Mouse (Mus musculus) skeletal muscle tissue, adult 2 months (tissue): ENCODE data around the gene Slc24a1.

Experiments
- DNase-seq: peaks from one replicate; pipeline ENCODE4 v3.0.0-alpha.2; 2012; ENCODE audit warnings: low read depth, low spot score

The Slc24a1 gene

DNA sequence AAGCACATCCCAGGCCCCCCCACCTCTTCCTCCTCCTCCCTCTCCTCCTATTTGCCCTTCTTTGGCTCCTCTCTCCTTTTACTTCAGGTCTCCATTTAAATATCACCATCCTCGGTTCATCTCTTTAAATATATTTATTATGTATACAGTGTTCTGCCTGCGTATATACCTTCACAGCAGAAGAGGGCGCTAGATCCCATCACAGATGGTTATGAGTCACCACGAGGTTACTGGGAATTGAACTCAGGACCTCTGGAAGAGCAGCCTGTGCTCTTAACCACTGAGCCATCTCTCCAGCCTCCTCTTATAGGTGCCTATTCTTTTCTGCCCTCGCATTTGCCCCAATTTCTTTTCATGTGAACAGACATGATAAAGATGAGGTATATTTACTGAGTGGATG lies 13.9 kb downstream of the Slc24a1 start:
- DNase-seq, result no peak

DNA sequence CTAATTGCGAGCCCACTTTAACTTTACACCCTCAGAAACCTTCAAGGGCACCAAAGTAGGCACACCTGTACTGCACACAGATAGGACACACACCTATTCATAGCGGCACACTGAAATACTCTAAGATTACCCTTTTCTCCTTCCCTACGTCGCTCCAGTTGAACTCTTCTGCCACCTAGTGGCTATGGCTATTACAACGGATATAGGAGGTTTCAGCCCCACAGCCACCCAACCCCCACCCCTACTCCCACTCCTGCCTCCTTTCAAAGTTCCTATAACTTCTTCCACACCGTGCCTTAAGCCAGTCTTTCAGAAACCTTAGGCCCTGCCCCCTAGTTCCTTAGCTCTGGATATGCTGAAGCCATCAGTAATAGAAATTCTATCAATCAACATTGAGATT lies 14.9 kb downstream of the Slc24a1 start:
- peak; percentile 33 for DNase-seq

DNA sequence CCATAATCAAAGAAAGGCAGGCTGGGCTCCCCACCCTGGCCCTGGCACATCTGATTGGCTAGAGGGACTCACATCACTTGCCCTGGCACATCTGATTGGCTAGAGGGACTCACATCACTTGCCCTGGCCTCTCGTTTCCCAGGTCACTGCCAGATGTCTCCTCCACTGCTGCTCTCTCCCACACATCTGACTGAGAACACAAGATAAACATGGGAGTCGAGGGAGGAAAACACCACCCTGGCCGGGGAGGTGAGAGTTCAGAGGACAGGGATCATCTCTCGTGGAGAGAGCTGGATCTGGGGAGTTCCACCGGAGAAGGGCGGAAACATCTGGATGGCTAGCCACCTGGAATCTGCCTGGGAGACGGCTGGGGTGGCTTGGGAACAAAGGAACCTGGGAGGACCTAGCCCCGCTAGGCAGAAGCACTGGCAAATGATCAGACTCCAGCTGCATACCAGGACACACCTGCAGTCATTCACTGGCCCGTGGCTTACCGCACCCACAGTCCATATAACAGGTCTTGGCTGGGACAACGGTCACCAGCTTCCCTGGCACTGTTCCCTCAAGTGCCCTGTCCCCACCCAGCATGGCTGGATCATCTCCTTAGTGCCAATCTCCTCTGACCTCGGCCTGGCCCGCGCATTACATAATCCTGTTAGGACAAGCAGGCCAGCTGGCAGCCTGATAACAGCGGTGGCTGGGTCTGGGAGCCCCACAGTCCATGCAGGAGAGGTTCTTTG lies 17.2 kb downstream of the Slc24a1 start:
- peak; percentile 45 for DNase-seq

DNA sequence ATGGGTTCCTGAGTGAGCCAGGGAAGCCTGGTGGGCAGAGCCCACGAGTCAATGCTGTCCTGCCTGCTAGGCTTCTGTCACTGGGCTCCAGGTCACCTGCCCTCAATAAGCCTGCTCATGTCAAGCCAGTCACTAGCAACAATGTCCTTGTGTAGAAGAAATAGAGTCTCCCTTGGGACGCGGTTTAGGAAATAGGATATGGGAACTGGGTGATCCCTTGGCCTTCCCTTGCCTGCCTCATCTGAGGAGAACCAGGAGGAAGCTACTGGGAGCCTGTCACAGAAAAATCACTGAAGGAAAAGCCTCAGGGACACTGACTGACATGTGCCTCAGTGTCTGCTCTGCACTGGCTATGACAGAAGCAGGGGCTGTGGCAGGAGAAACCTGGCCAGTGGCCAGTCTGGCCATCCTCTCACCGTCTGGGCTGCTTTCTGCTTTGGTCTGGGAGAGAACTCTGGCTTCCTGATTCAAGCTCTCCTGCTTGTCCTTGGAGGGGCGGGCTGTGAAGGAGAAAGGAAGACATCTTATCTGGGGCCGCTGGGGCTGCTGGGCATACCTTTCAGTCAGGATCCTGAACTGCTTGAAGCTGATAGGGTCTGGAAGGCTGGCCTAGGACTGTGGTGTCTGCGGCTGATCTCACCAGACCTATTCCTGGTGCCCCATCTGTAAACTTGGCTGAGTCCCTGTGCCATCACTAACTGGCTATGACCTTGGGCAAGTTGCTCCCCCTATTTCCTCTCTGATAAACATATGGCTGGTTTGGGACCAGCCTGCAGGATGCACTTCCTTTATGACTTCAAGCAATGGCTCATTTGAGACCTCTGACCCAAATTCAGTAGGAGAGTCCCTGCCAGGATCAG lies 19.4 kb downstream of the Slc24a1 start:
- DNase-seq, result peak; percentile 12

DNA sequence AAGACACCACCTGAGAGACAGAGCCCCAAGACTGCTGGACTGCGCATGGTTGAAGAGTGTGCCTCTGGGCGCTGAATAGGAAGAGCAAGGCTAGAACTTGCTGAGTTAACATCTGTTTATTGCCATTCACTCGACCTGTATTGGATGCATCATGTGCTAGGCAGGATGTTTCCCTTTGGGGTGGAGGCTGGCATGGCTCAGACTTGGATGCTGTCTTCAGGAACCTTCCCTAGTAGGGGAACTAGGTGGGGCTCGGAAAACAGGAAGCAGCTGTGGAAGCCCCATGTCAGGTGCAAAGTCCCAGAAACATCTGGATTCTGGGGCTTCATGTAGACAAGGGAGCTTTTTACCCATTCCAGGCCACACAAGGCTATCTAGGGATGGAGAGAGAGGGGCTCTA lies 21.2 kb downstream of the Slc24a1 start:
- no peak for DNase-seq

DNA sequence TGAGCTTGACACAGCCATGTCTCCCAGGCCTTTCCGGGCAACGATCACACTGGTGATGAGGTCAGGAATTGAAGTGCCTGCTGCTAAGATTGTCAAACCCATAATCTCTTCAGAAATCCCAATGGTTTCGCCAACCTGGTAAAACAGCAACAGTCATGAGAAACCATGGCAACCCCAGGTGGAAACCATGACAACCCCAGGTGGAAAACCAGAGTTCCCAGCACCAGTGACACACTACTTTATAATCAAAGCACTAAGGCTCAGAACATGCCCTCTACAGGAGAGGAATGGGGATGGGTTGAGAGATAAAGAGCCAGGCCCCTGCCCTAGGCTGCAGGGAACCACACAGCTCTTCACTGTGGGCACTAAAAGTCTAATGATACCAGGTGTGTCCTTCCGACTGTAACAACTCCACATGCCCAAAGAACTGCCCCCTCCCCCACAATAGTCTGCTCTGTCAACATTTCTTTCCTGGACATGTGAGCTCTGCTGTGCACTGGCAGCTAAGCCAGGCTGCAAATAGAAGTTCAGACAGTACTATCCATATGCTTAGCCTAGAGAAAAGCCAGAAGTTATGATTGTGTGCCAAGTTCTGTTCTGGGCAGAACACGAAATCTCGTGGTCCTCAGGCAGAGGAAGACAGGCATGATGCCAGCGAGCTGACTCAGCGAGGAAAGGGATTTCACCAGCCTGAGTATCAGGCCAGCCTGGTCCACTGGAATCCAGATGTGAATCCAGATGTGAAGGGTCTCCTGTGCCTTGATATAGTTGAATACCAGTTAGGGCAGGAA lies 25.0 kb downstream of the Slc24a1 start:
- DNase-seq, result no peak

DNA sequence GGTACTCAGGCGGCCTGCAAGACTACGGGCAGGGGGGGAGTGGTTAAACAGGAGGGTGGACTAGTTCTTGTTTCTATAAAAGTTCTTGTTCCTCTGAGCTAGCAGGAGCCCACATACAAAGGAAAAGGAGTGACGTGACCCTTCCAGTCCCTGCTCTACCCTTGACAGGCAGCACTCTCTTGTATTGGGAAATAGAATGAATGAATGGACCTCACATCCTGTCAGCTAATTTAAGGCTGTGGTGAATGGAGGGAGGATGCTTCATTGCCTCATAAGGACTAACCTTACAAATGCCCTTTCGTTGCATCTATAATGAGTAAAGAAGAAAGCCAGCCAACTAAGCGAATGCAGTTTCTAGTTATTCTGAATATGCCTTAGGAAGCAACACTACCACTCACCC lies 25.6 kb downstream of the Slc24a1 start:
- no peak for DNase-seq

DNA sequence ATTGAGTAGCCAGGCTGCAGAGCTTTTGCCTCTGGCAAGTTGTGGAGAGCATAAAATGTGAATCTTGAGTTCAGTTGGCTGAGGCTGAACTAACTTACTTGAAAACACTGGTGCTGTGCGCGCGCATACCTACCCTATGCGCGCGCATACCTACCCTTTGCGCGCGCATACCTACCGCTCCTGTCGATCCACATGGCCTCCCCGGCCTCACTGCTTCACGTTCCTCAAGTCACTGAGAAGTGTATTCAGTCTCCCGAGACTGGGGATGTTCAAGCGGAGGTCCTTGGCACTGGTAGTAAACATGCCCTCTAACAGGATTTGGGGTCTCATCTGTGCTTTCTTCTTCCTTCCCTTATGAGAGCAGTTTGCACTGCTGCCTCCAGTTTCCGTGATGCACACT lies 32.8 kb downstream of the Slc24a1 start:
- DNase-seq, result no peak

DNA sequence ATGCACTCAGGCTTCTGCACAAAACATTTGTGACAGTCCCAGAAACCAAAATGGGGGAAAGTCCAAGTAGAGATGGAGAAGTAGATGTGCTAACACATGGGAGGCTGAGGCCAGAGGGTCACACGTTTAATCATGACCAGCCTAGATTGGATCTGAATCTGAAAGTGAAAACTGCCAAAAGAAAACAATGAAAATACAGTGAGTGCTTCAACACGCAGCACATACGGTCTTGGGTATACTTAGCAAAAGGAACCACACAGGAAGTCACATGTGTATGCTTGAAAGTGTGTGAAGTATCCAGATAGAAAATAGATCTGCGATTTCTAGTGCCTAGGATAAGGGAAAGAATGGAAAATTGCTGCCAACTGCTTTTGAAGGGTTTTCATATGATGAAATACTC lies 36.8 kb downstream of the Slc24a1 start:
- DNase-seq, result no peak

DNA sequence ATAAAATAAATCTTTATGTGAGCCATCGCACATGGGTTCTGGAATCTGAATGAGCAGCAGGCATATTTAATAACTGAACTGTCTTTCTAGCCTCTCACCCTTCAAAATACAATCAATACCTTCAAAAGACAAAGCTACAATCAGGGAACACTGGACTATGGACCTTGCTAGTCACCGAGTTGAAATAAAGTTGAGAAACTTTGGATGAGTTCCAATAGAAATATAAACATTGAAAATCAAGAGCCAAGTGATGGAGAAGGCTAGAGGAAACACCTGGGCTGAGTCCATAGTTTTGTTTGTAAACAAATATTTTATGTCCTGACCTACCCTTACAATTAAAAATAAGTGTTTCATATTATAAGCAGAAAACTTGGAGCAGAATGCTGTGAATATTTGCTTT lies 37.4 kb downstream of the Slc24a1 start:
- no peak for DNase-seq

DNA sequence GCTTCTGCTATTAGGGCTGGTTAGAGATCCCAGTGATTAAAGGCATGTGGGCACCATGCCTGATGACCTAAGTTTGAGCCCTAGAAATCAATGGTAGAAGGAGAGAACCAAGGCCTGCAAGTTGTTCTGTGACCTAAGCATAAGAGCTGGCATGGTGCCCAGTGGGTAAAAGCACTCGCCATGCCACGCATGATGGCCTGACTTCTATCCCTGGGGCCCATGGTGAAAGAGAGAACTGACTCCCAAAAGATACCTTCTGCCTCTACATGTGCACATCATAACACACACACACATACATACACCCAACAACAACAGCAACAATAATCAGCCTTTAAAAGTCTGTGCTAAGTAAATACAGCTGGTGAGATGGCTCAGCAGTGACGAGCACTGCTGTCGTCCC lies 38.0 kb downstream of the Slc24a1 start:
- no peak for DNase-seq

DNA sequence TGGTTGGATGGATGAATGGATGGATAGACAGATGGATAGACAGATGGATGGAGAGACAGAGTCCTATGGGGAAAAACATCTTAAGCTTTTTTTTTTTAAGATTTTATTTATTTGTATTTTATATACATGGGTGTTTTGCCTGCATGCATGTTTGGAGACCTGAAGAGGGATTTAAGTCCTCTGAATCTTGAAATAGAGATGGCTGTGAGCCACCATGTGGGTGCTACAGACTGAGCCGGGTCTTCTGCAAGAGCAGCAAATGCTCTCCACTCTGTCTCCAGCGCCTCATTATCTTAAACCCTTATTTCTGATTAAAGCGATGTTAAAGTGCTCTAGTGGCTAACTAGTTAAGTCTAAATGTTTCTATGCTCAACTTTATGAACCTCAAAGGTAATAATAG lies 44.0 kb downstream of the Slc24a1 start:
- DNase-seq, result no peak

DNA sequence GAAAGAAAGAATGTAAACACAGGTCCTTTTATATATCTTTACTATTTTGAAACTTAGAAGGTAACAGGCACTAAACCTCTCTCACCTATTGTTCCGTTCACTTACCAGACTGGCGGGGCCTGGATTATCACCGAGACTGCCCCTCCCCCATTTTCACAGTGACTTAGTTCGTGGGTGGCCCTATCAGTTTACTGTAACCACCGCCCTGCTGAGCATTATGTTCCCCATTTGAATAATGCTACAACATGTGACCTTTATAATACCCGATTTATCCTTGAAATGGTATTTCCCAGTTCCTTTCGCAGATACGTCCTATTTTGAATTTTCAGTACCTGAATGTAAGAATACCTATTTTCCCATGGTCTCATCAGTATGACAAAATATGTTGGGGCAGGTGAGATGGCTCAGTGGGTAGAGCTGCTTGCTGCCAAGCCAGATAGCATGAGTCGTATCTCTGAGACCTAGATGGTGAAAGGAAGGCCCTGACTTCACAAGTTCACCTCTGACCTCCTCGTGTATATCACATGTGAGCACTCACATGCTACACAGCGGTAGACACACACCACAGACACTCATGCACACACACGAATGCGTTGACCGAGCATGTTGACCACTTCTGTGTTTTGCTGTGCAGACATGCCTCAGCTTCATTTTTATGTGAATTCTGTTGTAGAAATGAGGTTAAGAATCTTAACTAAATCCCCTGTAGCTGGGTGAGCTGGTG lies 46.3 kb downstream of the Slc24a1 start:
- no peak for DNase-seq

DNA sequence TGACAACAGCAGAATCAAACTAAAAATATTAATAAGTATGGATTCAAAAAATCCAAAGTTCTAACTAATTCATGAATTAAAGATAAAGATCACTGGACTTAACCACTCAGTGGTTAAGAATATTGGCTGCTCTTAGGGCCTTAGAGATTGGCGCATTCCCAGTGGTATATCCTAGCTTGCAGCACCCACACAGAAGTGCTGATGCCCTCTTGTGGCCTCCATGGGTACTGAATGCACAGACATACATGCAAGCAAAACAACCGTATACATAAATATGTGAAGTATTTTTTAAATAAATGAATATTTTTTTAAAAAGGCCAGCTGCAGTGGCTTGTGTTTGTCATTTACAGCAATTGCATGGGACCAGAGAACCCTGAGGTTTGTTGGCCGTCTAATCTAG lies 48.0 kb downstream of the Slc24a1 start:
- peak; percentile 62 for DNase-seq

DNA sequence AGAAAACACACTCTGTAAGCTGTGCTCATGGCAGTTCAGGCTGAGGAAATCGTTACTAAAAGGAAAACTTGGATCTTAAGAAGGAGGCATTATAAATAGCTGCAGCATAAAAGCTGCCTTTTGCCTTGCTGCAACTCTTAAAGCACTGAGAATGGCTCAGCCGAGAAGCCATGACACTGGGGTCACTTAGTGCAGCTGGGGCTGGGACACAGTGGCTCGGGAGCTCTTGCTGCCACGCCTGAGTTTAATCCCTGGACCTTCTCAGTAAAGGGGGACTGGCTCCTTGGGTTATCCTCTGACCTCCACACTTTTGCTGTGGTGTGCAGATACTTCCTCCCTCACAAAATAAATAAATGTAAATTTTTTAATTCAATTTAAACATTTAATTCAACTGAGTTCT lies 48.5 kb downstream of the Slc24a1 start:
- DNase-seq, result no peak

DNA sequence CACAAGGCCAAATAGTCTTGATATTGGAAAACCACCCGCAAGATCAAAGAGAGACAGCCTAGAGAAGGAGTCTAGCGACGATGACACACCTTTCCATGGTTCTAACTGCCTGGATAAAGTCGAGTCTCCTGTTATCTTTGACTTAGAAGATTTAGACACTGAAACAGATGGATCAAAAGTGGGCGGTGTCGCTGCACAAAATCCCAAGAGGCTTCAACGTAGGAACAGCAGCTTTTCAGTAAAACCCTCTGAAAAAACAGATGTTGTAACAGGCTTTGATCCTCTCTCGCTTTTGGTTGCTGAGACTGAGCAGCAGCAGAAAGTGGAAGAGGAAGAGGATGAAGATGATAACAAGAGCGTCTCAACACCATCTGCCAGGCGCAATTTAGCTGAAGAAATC lies 54.8 kb downstream of the Slc24a1 start:
- no peak for DNase-seq

DNA sequence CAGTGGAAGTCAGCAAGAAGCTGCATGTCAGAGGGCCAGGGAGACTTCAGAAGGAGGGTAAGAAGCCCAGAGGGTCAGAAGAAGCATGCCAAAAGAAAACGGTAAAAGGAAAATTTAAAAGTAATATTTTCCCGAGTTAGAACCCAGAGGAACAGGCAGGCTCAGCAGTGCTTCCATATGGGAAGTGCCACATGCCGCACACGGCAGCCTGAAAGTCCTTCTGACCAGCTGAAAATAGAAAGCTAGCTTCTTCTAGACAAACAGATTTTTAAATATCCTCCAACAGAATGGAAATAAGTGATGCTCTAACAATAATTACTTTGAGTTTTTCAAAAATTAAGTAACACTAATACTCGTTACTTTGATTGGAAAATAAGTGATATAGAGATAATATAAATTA lies 65.4 kb downstream of the Slc24a1 start:
- DNase-seq, result no peak
